Mouse (Mus musculus): ENCODE measurements around the gene Gnl2. TPM values are rescaled to one million over a fixed set of nuclear protein-coding genes. Genes with fewer than 3 reads are reported as not detected.

Gene Gnl2
- total and polyA plus RNA-seq, 3 experiments, result 83.9 to 226 (median 110) TPM

DNA sequence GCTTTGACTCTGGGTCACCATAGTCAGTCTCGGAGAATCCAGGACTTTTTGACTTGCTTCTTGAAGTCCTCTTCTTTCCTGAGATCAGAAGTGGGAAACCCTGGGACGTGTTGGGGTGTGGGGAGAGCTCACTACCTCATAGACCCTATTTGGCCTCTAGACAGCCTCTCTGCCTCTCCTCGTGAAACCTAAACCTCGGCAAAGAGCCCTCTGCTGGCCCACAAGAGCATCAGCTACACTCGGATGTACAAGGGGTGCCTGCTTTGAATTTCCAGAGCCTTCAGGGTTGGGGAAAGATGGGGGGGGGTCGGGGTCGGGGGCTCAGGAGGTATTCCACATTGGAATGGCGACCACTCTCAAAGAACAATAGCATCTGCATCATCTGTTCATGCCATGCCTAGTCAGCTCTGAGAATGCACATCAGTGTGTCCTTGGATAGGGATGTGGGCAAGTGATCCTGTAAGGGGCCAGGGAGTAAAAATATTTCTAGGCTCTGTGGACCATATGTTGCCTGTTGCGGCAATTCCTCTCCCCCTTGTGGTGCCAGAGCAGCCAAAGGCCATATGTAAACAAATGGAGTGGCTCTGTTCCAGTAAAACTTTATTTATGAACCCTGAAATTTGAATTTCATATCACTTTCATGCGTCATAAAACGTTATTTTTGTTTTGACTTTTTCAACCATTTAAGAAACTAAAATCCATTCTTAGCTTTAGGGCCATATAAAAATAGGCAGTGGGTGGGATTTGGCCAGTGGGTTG, 4.6 kb downstream of the Gnl2 start:
- TF ChIP-seq CTCF (IDR thresholded peaks at IDR 0.05 in 2 of 3, conservative IDR thresholded peaks at IDR 0.05 in 1 of 3; ENCODE audit: control insufficient read depth in 1 of 3, insufficient read depth in 1 of 3, low read depth in 2 of 3, low read length in 3 of 3, poor library complexity in 1 of 3, severe bottlenecking in 1 of 3) (peak in 2 of 3 experiments; percentile 39 to 49; a peak in 4 of 6 replicates), SIN3A (IDR thresholded peaks at IDR 0.05; ENCODE audit: low read length) (no peak), TBP (IDR thresholded peaks at IDR 0.05; ENCODE audit: low read depth, low read length) (no peak), ETS1 (IDR thresholded peaks at IDR 0.05; ENCODE audit: low read depth, low read length) (no peak), BHLHE40 (IDR thresholded peaks at IDR 0.05; ENCODE audit: borderline replicate concordance, low read depth, low read length) (no peak), KAT2A (conservative IDR thresholded peaks at IDR 0.05; ENCODE audit: low read depth, low read length) (no peak), CHD1 (IDR thresholded peaks at IDR 0.05; ENCODE audit: low read depth, low read length) (no peak), POLR2A (IDR thresholded peaks at IDR 0.05; ENCODE audit: control insufficient read depth in 1 of 2, insufficient read depth in 1 of 2, low read depth in 1 of 2, low read length in 2 of 2, poor library complexity in 1 of 2) (no peak), JUND (IDR thresholded peaks at IDR 0.05; ENCODE audit: low read depth, low read length) (no peak), MYC (IDR thresholded peaks at IDR 0.05; ENCODE audit: low read depth, low read length) (no peak), UBTF (IDR thresholded peaks at IDR 0.05; ENCODE audit: borderline replicate concordance, insufficient read depth, low read depth, low read length) (no peak), POLR2AphosphoS2 (IDR thresholded peaks at IDR 0.05; ENCODE audit: low read length) (no peak), ZKSCAN1 (IDR thresholded peaks at IDR 0.05; ENCODE audit: low read depth, low read length) (no peak), GABPA (IDR thresholded peaks at IDR 0.05; ENCODE audit: low read depth, low read length) (no peak), SMC3 (IDR thresholded peaks at IDR 0.05; ENCODE audit: low read depth, low read length) (peak; percentile 35), USF1 (IDR thresholded peaks at IDR 0.05; ENCODE audit: low read depth, low read length) (no peak), MXI1 (IDR thresholded peaks at IDR 0.05; ENCODE audit: low read depth, low read length) (no peak)
- DNase-seq (ENCODE audit: low read depth, low spot score), result no peak
- Histone ChIP-seq H3K9me3 (replicated peaks; ENCODE audit: insufficient read depth, low read length) (no peaks in the 10 kb centered on the region), H3K36me3 (ENCODE audit: control insufficient read depth in 1 of 2, insufficient read depth in 2 of 2, low read length in 2 of 2) (no peaks in the 10 kb centered on the region), H3K4me3 (ENCODE audit: control insufficient read depth in 1 of 2, insufficient read depth in 1 of 2, low read depth in 2 of 2, low read length in 2 of 2) (no peak overlapping the region), H3K9ac (ENCODE audit: control insufficient read depth, low read depth, low read length, poor library complexity, severe bottlenecking) (no peak overlapping the region), H3K79me2 (ENCODE audit: control insufficient read depth, insufficient read depth, low read length, poor library complexity) (no peaks in the 10 kb centered on the region), H3K27me3 (ENCODE audit: control insufficient read depth in 1 of 2, insufficient read depth in 2 of 2, low read length in 2 of 2) (peaks cover 2 to 14% of the 10 kb centered on the region in 2 experiments; a peak in 2 of 4 replicates), H3K27ac (ENCODE audit: control insufficient read depth, low read depth, low read length) (no peak overlapping the region), H3K4me1 (ENCODE audit: control insufficient read depth in 1 of 2, insufficient read depth in 2 of 2, low read length in 2 of 2) (no peaks in the 10 kb centered on the region)

DNA sequence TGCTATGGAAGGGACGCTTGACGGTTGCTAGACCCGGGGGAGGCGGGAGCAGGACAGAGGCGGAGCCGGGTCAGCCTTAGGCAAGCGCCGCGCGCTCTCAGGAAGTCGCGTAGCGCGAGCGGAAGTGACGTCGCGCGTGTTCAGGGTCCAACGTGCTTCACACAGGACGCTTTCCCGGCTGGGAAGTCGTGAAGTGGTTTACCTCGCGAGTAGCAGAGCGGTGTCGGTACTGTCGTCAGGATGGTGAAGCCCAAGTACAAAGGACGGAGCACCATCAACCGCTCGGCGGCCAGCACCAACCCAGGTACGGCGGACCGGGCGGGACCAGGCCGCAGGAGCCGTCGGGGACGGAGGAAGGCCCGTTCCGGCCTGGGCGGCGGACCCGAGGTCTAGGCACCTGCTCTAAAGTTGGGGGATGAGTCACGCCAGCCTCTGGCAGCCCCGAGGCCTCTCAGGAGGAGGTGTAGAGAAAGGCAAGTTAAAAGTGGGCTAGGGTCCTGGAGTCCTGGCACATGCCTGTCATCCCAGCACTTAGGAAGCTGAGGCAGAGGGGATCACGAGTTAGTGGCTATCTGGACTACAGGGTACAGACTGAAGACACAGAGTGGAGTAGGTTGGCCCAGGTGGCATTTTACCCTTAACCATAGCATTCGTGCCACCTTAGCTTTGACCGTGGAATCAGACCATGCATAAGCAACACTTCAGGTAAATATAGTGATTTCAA, 13.7 kb downstream of the Gnl2 start:
- H3K27me3 ChIP-seq (ENCODE audit: control insufficient read depth in 1 of 2, insufficient read depth in 2 of 2, low read length in 2 of 2), result peaks cover 7 to 21% of the 10 kb centered on the region in 2 experiments
- H3K9me3 ChIP-seq (replicated peaks; ENCODE audit: insufficient read depth, low read length), result no peaks in the 10 kb centered on the region
- peaks cover 4 to 6% of the 10 kb centered on the region in 2 experiments for H3K4me1 ChIP-seq (ENCODE audit: control insufficient read depth in 1 of 2, insufficient read depth in 2 of 2, low read length in 2 of 2)
- H3K79me2 ChIP-seq (ENCODE audit: control insufficient read depth, insufficient read depth, low read length, poor library complexity), result peaks cover 38% of the 10 kb centered on the region
- peak overlapping the region; percentile 11 for H3K27ac ChIP-seq (ENCODE audit: control insufficient read depth, low read depth, low read length)
- H3K36me3 ChIP-seq (ENCODE audit: control insufficient read depth in 1 of 2, insufficient read depth in 2 of 2, low read length in 2 of 2), result peaks cover 5 to 17% of the 10 kb centered on the region in 2 experiments
- DNase-seq (ENCODE audit: low read depth, low spot score), result peak; percentile 96
- peak overlapping the region; percentile 66 to 67 for H3K4me3 ChIP-seq (ENCODE audit: control insufficient read depth in 1 of 2, insufficient read depth in 1 of 2, low read depth in 2 of 2, low read length in 2 of 2)
- peak overlapping the region; percentile 77 for H3K9ac ChIP-seq (ENCODE audit: control insufficient read depth, low read depth, low read length, poor library complexity, severe bottlenecking)
- TF ChIP-seq POLR2A (IDR thresholded peaks at IDR 0.05; ENCODE audit: control insufficient read depth in 1 of 2, insufficient read depth in 1 of 2, low read depth in 1 of 2, low read length in 2 of 2, poor library complexity in 1 of 2), result peak; percentile 61 to 98; a peak in 2 of 4 replicates
- no peak for TF ChIP-seq USF2 (IDR thresholded peaks at IDR 0.05; ENCODE audit: borderline replicate concordance in 1 of 2, insufficient read depth in 1 of 2, low read depth in 1 of 2, low read length in 2 of 2)
- no peak for TF ChIP-seq MAZ (IDR thresholded peaks at IDR 0.05; ENCODE audit: low read depth, low read length)
- no peak for TF ChIP-seq BHLHE40 (IDR thresholded peaks at IDR 0.05; ENCODE audit: borderline replicate concordance, low read depth, low read length)
- TF ChIP-seq E2F4 (IDR thresholded peaks at IDR 0.05; ENCODE audit: borderline replicate concordance, low read depth, low read length), result no peak; the same call in 1 of the 2 replicates
- TF ChIP-seq SMC3 (IDR thresholded peaks at IDR 0.05; ENCODE audit: low read depth, low read length), result no peak
- no peak for TF ChIP-seq CTCF (IDR thresholded peaks at IDR 0.05 in 2 of 3, conservative IDR thresholded peaks at IDR 0.05 in 1 of 3; ENCODE audit: control insufficient read depth in 1 of 3, insufficient read depth in 1 of 3, low read depth in 2 of 3, low read length in 3 of 3, poor library complexity in 1 of 3, severe bottlenecking in 1 of 3)
- TF ChIP-seq MAX (IDR thresholded peaks at IDR 0.05; ENCODE audit: low read length), result peak; percentile 93
- no peak for TF ChIP-seq GABPA (IDR thresholded peaks at IDR 0.05; ENCODE audit: low read depth, low read length)
- TF ChIP-seq NELFE (IDR thresholded peaks at IDR 0.05; ENCODE audit: low read depth, low read length), result peak; percentile 94
- no peak for TF ChIP-seq UBTF (IDR thresholded peaks at IDR 0.05; ENCODE audit: borderline replicate concordance, insufficient read depth, low read depth, low read length)
- TF ChIP-seq ZMIZ1 (IDR thresholded peaks at IDR 0.05; ENCODE audit: low read depth, low read length), result 0 out of 2 replicates have a peak, but pooled peaks have one; percentile 76
- peak; percentile 64 for TF ChIP-seq NRF1 (IDR thresholded peaks at IDR 0.05; ENCODE audit: insufficient read depth, low read depth, low read length, poor library complexity, severe bottlenecking)
- no peak; the same call in 1 of the 2 replicates for TF ChIP-seq ETS1 (IDR thresholded peaks at IDR 0.05; ENCODE audit: low read depth, low read length)
- peak; percentile 52; the same call in 1 of the 2 replicates for TF ChIP-seq KAT2A (conservative IDR thresholded peaks at IDR 0.05; ENCODE audit: low read depth, low read length)
- TF ChIP-seq POLR2AphosphoS2 (IDR thresholded peaks at IDR 0.05; ENCODE audit: low read length), result peak; percentile 75; the same call in 1 of the 2 replicates
- TF ChIP-seq JUND (IDR thresholded peaks at IDR 0.05; ENCODE audit: low read depth, low read length), result no peak
- TF ChIP-seq SIN3A (IDR thresholded peaks at IDR 0.05; ENCODE audit: low read length), result peak; percentile 99
- no peak for TF ChIP-seq CHD2 (IDR thresholded peaks at IDR 0.05; ENCODE audit: low read length)
